Mouse (Mus musculus) layer of hippocampus, postnatal 14 days (tissue): ENCODE measurements around the gene Eme2. TPM values are rescaled to one million over a fixed set of nuclear protein-coding genes. Genes with fewer than 3 reads are reported as not detected.

Experiments used
- DNase-seq, 2 experiments: peaks; one replicate each; pipeline ENCODE4 v3.0.0; 2021 to 2022; ENCODE audit warnings: low spot score in 2 of 2, mixed read lengths in 1 of 2
- total RNA-seq, 2 experiments: library from RNA; stranded (reverse); gene quantifications; 2 replicates each; pipeline ENCODE4 v1.2.3; 2021

Eme2 gene
- total RNA-seq, 2 experiments from 2014 or later: 66.9 to 83.2 TPM

GRCm38 (mm10) chr17:24877336-24878116, 17.4 kb downstream of the Eme2 start:
- no peak for DNase-seq

DNA sequence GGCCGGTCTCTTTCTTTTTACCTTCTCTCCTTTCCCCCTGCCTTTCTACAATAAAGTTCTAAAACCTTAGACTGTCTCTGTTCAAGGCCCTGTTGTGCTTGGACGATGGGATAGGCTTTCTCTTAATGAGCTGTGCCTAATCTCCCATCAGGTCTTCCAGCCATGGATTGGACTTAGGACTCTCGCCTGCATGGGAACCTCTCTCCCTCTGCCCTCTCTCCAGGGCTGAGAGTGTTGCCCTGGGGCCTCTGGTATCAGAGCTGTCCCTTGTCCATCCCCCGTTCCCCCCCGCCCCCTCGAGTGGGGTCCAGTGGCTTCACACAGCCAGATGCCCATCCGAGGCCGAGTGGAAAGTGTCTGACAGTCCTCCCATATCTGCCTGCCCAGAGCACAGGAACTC, 19.9 kb downstream of the Eme2 start:
- DNase-seq: no peak

DNA sequence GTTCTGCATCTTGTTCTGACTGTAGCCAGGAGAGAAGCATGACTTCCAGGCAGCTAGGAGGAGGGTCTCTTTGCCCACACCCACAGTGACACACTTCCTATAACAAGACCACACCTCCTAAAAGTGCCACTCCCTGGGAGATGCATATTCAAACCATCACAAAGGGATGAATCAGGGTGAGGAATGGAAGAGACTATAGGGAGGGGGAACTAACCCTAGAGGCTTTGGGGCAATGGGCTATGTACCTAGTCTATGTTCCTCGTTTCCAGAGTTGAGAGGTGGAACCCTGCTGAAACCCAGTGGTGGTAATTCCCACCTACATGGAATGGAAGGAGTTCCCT, 20.5 kb downstream of the Eme2 start:
- no peak for DNase-seq

DNA sequence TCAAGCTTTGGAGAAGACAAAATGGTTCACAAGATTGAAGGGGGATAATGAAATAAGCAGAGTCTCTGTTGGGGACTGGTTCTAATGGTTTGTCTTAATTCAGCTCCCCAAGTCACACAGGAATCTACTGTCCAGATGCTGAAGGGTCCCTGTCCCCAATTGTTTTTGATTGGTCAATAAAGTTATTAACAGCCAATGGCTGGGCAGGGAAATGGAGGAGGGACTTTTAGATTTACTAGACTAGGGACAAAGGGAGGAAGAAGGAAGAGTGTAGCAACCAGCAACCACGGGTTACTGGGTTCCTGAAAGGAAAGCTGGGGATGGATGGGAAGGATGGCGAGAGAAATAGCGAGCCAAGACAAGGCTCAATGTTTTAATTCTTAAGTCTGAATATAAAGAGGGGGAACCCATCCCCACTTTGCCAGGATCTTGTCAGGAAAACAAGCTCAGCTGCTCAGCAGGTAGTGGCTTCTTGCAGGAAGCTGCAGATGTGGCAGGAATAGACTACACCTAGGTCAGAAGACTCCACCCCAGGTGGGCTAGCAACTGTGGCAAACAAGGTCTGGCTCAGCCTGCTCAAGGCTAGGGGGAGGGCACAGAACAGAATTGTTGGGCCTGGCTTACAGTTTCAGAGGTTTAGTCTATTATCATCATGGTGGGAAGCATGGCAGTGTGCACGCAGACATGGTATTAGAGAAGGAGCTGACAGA, 21.0 kb downstream of the Eme2 start:
- no peak for DNase-seq

- DNase-seq: no peak
Observed at GRCm38 (mm10) chr17:24867914-24868313, 27.0 kb downstream of the Eme2 start.

DNA sequence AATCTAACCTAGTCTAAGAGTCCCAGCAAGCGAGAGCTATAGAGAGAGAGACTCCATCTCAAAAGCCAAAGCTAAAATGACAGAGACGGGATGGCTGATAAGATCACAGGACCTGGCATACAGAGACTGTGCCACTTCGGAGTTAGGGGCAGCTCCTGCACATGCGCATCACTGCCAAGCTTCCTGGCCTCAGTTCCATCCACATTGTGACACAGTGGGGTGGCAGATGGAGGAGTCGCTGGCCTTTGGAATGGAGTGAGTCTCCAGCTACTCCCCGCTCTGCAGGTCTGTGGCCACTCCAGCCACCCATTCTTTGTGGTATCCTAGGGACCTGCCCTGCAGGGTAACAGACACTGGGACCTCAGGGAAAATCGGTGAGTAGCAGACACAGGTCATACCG, 29.1 kb downstream of the Eme2 start, which contains the start of gene Igfals:
TSS of gene Igfals (plus strand) at position 222 of the 400 bp plus-strand sequence.
- no peak for DNase-seq

- DNase-seq: no peak
Observed at GRCm38 (mm10) chr17:24861785-24862184, 33.1 kb downstream of the Eme2 start.

DNA sequence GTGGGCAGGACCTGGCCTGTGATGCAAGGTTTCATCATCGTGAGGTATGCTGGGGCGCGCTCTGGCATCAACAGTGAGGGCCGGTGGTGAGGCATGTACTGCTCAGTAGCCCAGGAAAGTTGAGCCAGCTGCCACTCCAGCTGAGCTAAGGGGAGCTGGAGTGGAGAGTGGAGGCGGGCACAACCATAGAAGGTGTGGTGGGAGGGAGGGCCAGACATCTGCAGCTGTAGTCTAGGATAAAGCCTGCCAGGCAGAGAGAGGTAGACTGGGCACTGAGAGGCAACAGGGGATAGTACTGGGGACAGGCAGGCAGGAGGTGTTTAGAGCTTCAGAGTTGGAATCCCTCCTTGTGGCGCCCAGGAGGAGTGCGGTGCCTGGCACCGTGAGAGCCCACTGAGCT, 34.8 kb downstream of the Eme2 start:
- no peak for DNase-seq

- peak; percentile 55 to 70 for DNase-seq
Observed at GRCm38 (mm10) chr17:24858967-24859366, 35.9 kb downstream of the Eme2 start.

DNA sequence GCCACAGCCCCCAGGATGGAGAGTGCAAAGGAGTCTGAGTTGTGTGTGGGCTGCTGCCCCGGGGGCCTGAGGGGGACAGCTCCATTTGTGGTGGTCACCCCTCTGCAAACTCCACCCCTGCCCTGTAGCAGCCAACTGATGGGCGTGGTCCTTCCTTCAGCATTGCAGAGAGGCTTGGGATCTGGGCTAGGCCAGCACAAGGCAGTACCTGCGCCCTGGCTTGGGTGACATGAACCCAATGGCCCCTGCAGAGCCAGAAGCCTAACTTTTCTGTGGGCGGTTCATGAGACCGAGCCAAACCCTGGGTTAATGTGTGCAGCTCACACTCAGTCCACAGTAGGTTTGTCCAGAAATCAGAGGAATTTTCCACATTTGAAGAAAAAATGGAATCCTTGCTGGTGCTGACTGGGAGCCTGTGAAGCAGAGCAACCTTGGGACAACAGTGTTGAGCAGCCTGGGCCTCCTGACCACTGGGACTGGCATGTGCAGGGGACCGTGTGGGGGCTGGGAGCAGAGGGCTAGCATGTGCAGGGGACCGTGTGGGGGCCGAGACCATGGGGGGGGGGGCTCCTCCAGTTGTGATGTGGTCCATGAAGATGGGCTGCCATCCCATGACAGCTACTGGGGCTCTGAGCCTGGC, 36.9 kb downstream of the Eme2 start:
- no peak for DNase-seq

GRCm38 (mm10) chr17:24856589-24856988, 38.3 kb downstream of the Eme2 start:
- no peak for DNase-seq

DNA sequence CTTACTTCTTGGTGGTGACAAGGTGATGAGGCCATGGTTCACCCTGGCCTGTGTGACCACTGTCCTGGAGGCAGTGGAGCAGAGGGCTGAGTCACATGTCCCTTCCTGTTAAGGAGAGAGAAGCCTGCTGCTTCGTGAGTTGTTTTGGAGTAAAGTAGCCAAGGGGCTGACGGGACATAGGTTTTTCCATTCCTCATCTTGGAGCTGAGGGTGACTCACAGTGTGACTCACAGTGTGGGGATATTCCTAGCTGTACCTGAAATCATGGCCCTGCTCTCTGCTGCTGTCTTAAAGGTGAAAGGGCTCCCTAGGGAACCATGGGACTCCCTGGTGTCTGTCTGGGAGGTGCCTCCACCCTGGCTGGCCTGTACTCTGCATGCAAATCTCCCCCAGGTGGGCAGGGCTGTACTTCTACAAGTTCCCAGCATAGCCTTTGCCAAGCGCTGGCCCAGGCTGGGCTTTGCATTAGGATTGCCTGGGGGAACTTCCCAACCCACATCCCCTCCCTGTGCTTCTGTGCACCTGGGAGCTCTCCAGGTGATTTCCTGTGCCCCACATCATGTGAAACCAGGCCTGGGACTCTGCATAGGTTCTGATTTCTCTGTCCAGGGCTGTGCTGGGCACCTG, 38.9 kb downstream of the Eme2 start:
- no peak for DNase-seq

- DNase-seq: no peak
Observed at GRCm38 (mm10) chr17:24851381-24852125, 43.3 kb downstream of the Eme2 start.

DNA sequence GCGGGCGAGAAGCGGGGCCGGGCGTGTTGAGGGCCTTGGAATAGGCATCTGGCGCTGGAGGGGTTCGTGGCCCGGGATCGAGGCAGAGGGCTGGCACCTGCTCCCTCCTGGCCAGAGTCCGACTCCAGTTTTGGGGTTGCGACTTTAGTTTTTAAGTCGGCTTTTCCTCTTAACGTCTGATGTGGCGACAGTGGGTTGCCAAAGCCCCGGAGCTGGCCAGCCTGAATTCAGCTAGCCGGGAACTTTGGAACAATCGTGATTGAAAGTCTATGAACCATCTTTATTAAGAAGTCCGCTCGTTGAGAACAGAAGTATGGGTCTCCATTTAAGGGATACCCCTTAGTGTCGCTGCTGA, 44.1 kb downstream of the Eme2 start:
- no peak for DNase-seq

- DNase-seq: peak; percentile 98
Observed at GRCm38 (mm10) chr17:24850065-24850772, 44.7 kb downstream of the Eme2 start, which contains the start of gene Fahd1. Gene Fahd1, minus strand, starts transcription at chr17:24850364.

DNA sequence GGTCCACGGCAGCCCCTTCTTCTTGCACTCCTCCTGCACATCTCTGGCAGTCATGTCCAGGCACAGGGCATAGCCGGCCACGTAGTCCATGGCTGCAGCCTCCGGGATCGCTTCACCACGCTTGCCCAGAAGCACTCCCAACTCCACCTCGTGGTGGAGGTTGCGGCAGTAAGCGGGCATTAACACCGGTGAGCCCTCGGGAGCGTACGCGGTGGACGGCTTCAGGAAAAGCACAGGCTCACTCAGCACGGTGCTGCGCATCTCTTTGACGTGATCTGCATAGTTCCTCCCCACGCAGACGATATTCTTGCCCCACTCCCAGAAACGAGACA, 45.2 kb downstream of the Eme2 start:
- DNase-seq: no peak

GRCm38 (mm10) chr17:24848600-24849031, 46.3 kb downstream of the Eme2 start:
- no peak for DNase-seq

GRCm38 (mm10) chr17:24847386-24847785, 47.5 kb downstream of the Eme2 start:
- DNase-seq: no peak

- no peak for DNase-seq
Observed at GRCm38 (mm10) chr17:24844525-24844924, 50.4 kb downstream of the Eme2 start.

GRCm38 (mm10) chr17:24842631-24843030, 52.3 kb downstream of the Eme2 start:
- no peak for DNase-seq
